Mouse (Mus musculus): ENCODE data around the gene Ecm2. TPM values are rescaled to one million over a fixed set of nuclear protein-coding genes. Genes with fewer than 3 reads are reported as not detected.

Ecm2 gene
- not detected for total RNA-seq (2023)

DNA sequence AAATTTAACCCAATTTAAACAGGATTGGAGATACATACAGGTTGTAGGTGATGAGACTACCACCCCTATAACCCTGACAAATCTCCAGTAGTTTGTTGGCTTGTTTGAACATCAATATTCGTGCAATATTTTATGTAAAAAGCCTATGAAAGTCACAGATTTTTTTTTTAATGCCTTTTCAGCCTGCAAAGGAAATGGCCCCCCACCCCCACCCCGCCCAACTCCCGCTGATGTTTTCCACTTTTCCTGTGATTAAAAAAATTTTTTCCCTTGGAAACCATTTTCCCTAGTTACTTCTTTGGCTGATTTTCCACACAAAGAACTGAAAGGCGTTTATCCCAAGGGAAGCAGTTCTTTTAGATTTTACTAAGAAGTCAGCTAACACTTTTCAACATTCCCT is at the start of gene Ecm2:
Gene Ecm2 (plus strand): TSS at position 301 of the 400 bp plus-strand sequence.

DNA sequence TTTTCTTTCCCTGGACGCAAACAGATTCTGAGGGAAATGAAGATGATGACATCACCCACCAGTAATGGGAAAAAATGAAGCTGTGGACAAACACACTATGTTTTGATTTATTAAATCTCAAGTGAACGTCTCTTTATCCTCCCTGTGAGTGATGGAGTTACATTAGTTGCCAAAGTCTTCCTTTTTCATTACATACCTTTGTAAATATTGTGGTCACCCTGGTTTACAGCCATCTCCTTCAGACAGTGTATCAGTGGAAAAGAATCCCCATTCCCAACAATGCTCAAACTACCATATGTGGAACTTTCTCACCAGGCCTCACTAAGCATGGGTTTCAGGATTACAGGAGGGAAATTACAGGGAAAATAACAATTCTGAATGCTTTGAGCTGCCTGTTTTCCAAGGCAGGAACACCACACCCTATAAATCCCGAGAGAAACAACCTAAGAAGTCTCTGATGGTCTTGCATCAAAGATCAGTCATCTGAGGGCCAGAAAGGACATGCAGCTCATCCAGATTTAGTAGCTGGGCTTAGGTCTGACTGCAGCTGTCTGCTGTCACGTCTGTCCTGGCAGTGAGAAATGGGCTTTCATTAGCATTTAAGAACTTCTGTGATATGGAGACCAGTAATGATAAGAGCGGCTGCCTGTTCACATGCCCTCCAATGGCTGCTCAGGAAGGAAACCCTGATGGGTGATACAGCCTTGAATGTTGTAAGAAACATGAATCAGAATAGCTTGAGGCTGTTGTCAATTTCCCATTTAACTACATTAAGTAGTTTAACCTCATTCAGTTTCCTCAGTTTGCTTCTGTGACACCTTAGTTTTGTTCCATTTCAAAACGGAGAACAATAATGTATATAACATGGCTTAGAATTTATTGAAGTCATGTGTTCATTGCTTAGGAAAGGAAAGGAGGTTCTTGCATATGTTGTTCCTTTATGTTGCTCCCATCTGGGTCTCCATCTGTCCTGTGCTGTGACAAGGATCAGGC is 11.9 kb upstream of the Ecm2 start, which contains the start of gene Tes3-ps:
Gene Tes3-ps (plus strand): TSS at position 943 of the 993 bp plus-strand sequence.

DNA sequence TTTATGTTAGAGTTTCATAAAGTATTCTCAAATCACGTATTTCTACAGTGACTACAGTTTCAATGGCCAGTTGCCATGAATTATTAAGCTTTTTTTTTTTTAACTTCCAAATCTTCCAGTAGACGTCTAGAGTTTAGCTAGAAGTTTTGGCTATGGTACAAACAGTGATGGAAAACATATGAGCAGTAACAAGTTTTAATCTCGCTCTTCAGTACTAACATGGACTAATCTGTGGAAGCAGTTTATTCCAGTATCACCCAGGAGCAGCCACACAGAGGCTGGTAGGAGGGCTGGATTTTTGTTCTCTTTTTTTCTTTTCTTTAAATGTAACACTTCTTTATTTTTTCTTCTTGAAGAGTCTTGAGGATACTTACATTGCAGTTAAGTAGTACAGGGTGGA is 39.7 kb downstream of the Ecm2 start, which contains the start of gene Aspn:
Gene Aspn (plus strand): TSS at position 165 of the 400 bp plus-strand sequence.

DNA sequence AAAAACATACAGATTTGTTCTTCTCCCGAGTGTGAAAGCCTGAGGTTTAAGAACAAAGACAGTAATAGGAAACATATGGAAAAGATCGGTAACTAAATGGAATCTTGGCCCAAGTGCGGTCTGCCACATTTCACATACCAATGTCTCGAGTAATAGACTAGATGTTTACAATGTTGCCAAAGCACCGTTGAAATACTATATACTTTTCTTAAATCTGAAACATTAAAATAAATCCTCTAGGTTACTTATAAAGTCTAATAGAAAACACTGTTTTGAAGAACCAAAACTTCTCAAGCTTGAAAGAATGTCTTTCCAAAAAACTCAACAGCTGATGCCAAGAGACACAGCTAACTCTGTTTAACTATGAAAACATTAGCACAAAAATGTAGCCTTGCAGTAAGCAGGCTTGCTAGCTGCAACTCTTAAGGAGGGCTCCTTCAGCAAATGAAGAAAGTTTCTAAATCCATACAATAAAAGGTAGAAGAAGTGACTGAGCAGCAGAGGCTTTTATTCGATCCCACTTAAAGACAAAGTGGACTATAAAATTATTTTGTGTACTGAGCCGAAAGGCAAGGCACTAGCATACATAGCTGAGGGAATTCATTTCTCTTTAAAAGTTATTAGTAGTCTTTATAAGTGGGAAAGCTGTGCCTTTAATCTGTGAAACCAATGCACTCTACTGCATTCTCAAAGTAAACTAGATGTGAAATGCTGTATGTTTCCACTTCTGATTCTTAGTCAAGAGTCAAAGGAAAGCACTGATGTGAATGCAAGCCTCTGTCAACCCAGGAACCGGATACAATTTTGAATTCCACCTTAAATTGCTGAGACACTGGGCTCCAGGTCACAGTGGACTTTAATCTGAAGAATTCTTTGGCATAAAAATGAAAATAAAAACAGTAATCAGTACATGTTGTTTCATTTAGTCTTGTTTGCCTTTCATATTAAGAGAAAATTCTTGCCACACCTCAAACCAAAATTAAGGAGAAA is 77.2 kb downstream of the Ecm2 start, which contains the start of gene Omd:
Gene Omd (plus strand): TSS at position 922 of the 990 bp plus-strand sequence.

Other genes starting within 250 kb of the Ecm2 start
- 10 to 100 TPM; 89.1 to 99.3 TPM for gene Fgd3, start 184.5 kb upstream of the Ecm2 start, total RNA-seq (2023)
- gene Bicd2, start 163.2 kb upstream of the Ecm2 start, total RNA-seq (2023) = 10 to 100 TPM; 16.5 to 16.9 TPM
- gene Ippk, start 83.6 kb upstream of the Ecm2 start, total RNA-seq (2023) = 1 to 10 TPM; 4.6 to 5.1 TPM
- 1 to 10 TPM in 1 of 2 experiments, under 1 TPM in 1; 0.88 to 1.0 TPM for gene Tes3-ps, start 11.5 kb upstream of the Ecm2 start, total RNA-seq (2023)
- not detected for gene Aspn, start 39.6 kb downstream of the Ecm2 start, total RNA-seq (2023)
- gene Omd, start 77.7 kb downstream of the Ecm2 start, total RNA-seq (2023) = under 1 TPM in 1 of 2 experiments, not detected in 1; 0.53 TPM
- gene Ogn, start 103.2 kb downstream of the Ecm2 start, total RNA-seq (2023) = under 1 TPM in 1 of 2 experiments, not detected in 1; 0.15 TPM
- 1 to 10 TPM; 8.5 to 9.5 TPM for gene Cenpp, start 148.0 kb downstream of the Ecm2 start, total RNA-seq (2023)
- 1 to 10 TPM; 7.2 to 8.6 TPM for gene Nol8, start 148.3 kb downstream of the Ecm2 start, total RNA-seq (2023)
- gene Iars, start 177.3 kb downstream of the Ecm2 start, total RNA-seq (2023) = 10 to 100 TPM; 34.4 to 37.9 TPM

All from neutrophil, adult 83 days (primary cell).